Mouse (Mus musculus): ENCODE measurements around the gene Nek9. TPM values are rescaled to one million over a fixed set of nuclear protein-coding genes. Genes with fewer than 3 reads are reported as not detected.

The Nek9 gene
- total RNA-seq, 1 experiment: 20.4 TPM

DNA sequence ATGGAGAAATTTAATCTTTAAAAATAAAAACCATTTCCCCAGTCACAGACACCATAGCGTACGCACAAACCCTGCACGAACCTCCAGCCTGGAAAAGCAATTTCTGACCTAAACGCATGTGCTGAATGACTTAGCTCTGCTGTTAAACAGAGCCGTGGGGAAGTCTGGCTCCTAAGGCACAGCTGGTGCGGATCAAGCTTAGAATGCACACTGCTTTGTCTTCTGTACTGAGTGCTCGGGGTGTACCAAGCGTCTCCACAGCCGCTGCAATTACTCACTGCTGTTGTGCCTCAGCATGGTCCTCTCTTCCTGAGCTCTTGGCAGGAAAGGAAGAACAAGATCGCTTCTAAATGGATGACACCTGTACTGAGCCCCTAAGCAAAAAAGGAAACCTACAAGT, 76.7 kb downstream of the Nek9 start:
- no peaks in the 10 kb centered on the region; a peak in 1 of 4 replicates for H3K4me1 ChIP-seq (ENCODE audit: control insufficient read depth in 2 of 2, insufficient read depth in 2 of 2, low read length in 2 of 2, poor library complexity in 1 of 2)
- H3K9ac ChIP-seq (ENCODE audit: insufficient read depth, low read depth, low read length, poor library complexity, severe bottlenecking): no peak overlapping the region
- no peaks in the 10 kb centered on the region for H3K9me3 ChIP-seq (ENCODE audit: control insufficient read depth, insufficient read depth, low read depth, low read length)
- no peak overlapping the region for H3K27ac ChIP-seq (ENCODE audit: insufficient read depth, low read depth, low read length, poor library complexity, severe bottlenecking)
- no peak for DNase-seq (ENCODE audit: low read depth, low spot score)
- 0 out of 2 replicates have a peak, but pooled peaks cover 3% of the 10 kb centered on the region for H3K36me3 ChIP-seq (ENCODE audit: control insufficient read depth, insufficient read depth, low read length, poor library complexity, severe bottlenecking)
- H3K4me3 ChIP-seq (ENCODE audit: insufficient read depth in 1 of 2, low read depth in 1 of 2, low read length in 2 of 2, poor library complexity in 1 of 2, severe bottlenecking in 1 of 2): no peak overlapping the region
- TF ChIP-seq MAFK (IDR thresholded peaks at IDR 0.05; ENCODE audit: insufficient read depth, low read depth, low read length): no peak
- TF ChIP-seq ZNF384 (IDR thresholded peaks at IDR 0.05; ENCODE audit: low read depth, low read length): no peak
- TF ChIP-seq ZC3H11A (IDR thresholded peaks at IDR 0.05; ENCODE audit: borderline replicate concordance, low read depth, low read length): no peak
- no peak for TF ChIP-seq CHD2 (IDR thresholded peaks at IDR 0.05; ENCODE audit: low read depth, low read length)
- TF ChIP-seq HCFC1 (IDR thresholded peaks at IDR 0.05; ENCODE audit: borderline replicate concordance, insufficient read depth, low read length): no peak
- in situ Hi-C loops (cut with MboI; ENCODE audit: low sequenced_read_pairs in 2 of 2, unreplicated experiment in 2 of 2): no loop called here

DNA sequence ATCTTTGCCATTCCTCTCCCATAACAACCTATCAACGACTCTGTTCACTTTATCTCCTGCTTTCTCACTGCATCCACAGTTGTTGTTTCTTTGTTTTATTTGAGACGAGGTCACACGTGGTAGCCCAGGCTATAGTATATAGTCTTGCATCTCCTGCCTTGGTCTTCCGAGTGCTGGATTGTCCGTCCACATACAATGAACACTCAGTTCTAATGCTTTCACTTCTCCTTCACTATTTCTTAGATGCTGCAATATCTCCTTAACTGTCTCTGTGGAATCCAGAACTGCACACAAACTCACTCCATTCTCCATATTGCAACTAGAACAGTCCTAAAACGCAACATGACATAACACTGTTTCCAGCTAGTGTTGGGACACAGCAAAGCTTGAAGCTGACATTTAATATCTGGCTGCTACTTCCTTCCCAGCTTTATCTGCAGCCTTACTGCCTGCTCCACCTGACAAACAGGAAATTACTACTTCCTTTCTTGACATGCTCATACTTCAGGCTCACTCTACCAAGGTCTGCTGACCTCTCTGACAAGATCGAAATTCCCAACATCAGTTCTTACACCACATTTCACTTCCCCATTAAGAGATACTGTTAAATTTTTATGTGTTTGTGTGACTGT, 82.0 kb downstream of the Nek9 start:
- DNase-seq (ENCODE audit: low read depth, low spot score): no peak
- in situ Hi-C loops (cut with MboI; ENCODE audit: low sequenced_read_pairs in 2 of 2, unreplicated experiment in 2 of 2): no loop called here
- TF ChIP-seq MAFK (IDR thresholded peaks at IDR 0.05; ENCODE audit: insufficient read depth, low read depth, low read length) (no peak), CHD2 (IDR thresholded peaks at IDR 0.05; ENCODE audit: low read depth, low read length) (no peak), HCFC1 (IDR thresholded peaks at IDR 0.05; ENCODE audit: borderline replicate concordance, insufficient read depth, low read length) (no peak), ZNF384 (IDR thresholded peaks at IDR 0.05; ENCODE audit: low read depth, low read length) (no peak), ZC3H11A (IDR thresholded peaks at IDR 0.05; ENCODE audit: borderline replicate concordance, low read depth, low read length) (no peak)
- Histone ChIP-seq H3K36me3 (ENCODE audit: control insufficient read depth, insufficient read depth, low read length, poor library complexity, severe bottlenecking) (0 out of 2 replicates have a peak, but pooled peaks cover 3% of the 10 kb centered on the region), H3K4me3 (ENCODE audit: insufficient read depth in 1 of 2, low read depth in 1 of 2, low read length in 2 of 2, poor library complexity in 1 of 2, severe bottlenecking in 1 of 2) (no peak overlapping the region), H3K9ac (ENCODE audit: insufficient read depth, low read depth, low read length, poor library complexity, severe bottlenecking) (no peak overlapping the region), H3K9me3 (ENCODE audit: control insufficient read depth, insufficient read depth, low read depth, low read length) (no peaks in the 10 kb centered on the region), H3K4me1 (ENCODE audit: control insufficient read depth in 2 of 2, insufficient read depth in 2 of 2, low read length in 2 of 2, poor library complexity in 1 of 2) (0 out of 4 replicates have a peak, but pooled peaks cover 0 to 2% of the 10 kb centered on the region in 2 experiments), H3K27ac (ENCODE audit: insufficient read depth, low read depth, low read length, poor library complexity, severe bottlenecking) (no peak overlapping the region)

DNA sequence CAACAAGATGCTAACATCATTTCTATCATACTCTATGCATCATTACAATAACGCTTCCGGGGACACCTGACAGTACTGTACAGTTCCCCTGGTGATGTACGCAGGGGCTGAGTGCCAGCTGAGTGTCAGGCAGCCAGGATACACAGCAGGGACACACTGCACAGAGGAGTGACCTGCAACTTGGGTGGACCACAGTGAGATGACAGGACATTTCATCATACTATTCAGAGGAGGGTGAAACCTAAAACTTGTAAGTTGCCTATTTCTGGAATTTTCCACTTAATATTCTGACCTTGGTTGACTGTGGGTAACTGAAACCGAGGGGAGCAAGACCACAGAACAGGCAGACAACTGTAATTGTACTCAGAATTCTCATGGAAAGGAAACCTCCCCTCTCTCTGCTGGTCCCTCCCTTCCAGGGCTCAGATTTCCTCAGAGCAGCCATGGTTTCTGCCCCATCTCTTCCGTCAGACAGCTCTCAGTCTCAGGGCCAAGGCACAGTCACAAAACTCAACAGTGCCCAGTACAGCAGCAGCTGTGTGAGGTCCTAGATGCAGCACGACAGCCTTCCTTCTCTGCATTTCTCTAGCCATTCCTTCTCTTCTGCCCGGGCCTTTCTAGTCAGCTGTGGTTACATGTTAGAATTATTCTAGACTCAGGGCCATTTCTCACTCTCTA, 82.9 kb downstream of the Nek9 start:
- H3K4me1 ChIP-seq (ENCODE audit: control insufficient read depth in 2 of 2, insufficient read depth in 2 of 2, low read length in 2 of 2, poor library complexity in 1 of 2): 0 out of 4 replicates have a peak, but pooled peaks cover 0 to 2% of the 10 kb centered on the region in 2 experiments
- H3K9me3 ChIP-seq (ENCODE audit: control insufficient read depth, insufficient read depth, low read depth, low read length): no peaks in the 10 kb centered on the region
- H3K27ac ChIP-seq (ENCODE audit: insufficient read depth, low read depth, low read length, poor library complexity, severe bottlenecking): no peak overlapping the region
- H3K9ac ChIP-seq (ENCODE audit: insufficient read depth, low read depth, low read length, poor library complexity, severe bottlenecking): no peak overlapping the region
- in situ Hi-C loops (cut with MboI; ENCODE audit: low sequenced_read_pairs in 2 of 2, unreplicated experiment in 2 of 2): no loop called here
- DNase-seq (ENCODE audit: low read depth, low spot score): no peak
- TF ChIP-seq ZNF384 (IDR thresholded peaks at IDR 0.05; ENCODE audit: low read depth, low read length) (no peak), ZC3H11A (IDR thresholded peaks at IDR 0.05; ENCODE audit: borderline replicate concordance, low read depth, low read length) (no peak), CHD2 (IDR thresholded peaks at IDR 0.05; ENCODE audit: low read depth, low read length) (no peak)
- no peak overlapping the region for H3K4me3 ChIP-seq (ENCODE audit: insufficient read depth in 1 of 2, low read depth in 1 of 2, low read length in 2 of 2, poor library complexity in 1 of 2, severe bottlenecking in 1 of 2)
- 0 out of 2 replicates have a peak, but pooled peaks cover 3% of the 10 kb centered on the region for H3K36me3 ChIP-seq (ENCODE audit: control insufficient read depth, insufficient read depth, low read length, poor library complexity, severe bottlenecking)

DNA sequence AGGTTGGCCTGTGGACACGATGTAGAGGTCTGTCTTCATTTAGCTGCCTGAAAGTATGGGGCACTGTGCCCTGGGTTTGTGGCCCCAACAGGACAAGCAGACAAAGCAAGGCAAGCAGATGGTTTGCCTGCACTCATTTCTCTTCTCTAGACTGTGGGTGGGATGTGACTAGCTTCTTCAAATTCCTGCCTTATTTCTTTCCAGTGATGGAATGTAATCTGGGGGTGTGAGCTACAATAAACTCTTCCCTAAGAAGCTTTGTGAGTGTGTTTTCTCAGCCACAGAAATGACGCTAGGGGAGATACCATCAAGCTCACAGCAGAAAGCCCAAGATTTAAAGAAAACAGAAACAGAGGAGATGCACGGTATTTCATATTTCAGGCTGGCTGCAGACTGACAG, 87.1 kb downstream of the Nek9 start:
- Histone ChIP-seq H3K27ac (ENCODE audit: insufficient read depth, low read depth, low read length, poor library complexity, severe bottlenecking) (no peak overlapping the region), H3K9me3 (ENCODE audit: control insufficient read depth, insufficient read depth, low read depth, low read length) (peaks cover 5% of the 10 kb centered on the region; the same call in 1 of the 2 replicates), H3K4me1 (ENCODE audit: control insufficient read depth in 2 of 2, insufficient read depth in 2 of 2, low read length in 2 of 2, poor library complexity in 1 of 2) (0 out of 4 replicates have a peak, but pooled peaks cover 0 to 2% of the 10 kb centered on the region in 2 experiments), H3K4me3 (ENCODE audit: insufficient read depth in 1 of 2, low read depth in 1 of 2, low read length in 2 of 2, poor library complexity in 1 of 2, severe bottlenecking in 1 of 2) (no peak overlapping the region), H3K9ac (ENCODE audit: insufficient read depth, low read depth, low read length, poor library complexity, severe bottlenecking) (no peak overlapping the region), H3K36me3 (ENCODE audit: control insufficient read depth, insufficient read depth, low read length, poor library complexity, severe bottlenecking) (no peaks in the 10 kb centered on the region)
- in situ Hi-C loops (cut with MboI; ENCODE audit: low sequenced_read_pairs in 2 of 2, unreplicated experiment in 2 of 2): no loop called here
- TF ChIP-seq ZC3H11A (IDR thresholded peaks at IDR 0.05; ENCODE audit: borderline replicate concordance, low read depth, low read length): no peak
- no peak for TF ChIP-seq MAFK (IDR thresholded peaks at IDR 0.05; ENCODE audit: insufficient read depth, low read depth, low read length)
- TF ChIP-seq CHD2 (IDR thresholded peaks at IDR 0.05; ENCODE audit: low read depth, low read length): no peak
- no peak for TF ChIP-seq HCFC1 (IDR thresholded peaks at IDR 0.05; ENCODE audit: borderline replicate concordance, insufficient read depth, low read length)
- TF ChIP-seq ZNF384 (IDR thresholded peaks at IDR 0.05; ENCODE audit: low read depth, low read length): no peak
- no peak for DNase-seq (ENCODE audit: low read depth, low spot score)

Other genes with a start within 250 kb of the Nek9 start
- 0.98 and 1.8 TPM in 2 replicates for gene Prox2, start 228.6 kb downstream of the Nek9 start, total RNA-seq (2012; rRNA removed)
- 85.3 and 98.8 TPM in 2 replicates for gene Dlst, start 228.5 kb downstream of the Nek9 start, total RNA-seq (2012; rRNA removed)
- 4.0 and 7.8 TPM in 2 replicates for gene Rps6kl1, start 188.1 kb downstream of the Nek9 start, total RNA-seq (2012; rRNA removed)
- 3.0 and 6.9 TPM in 2 replicates for gene Pgf, start 161.6 kb downstream of the Nek9 start, total RNA-seq (2012; rRNA removed)
- 109 and 136 TPM in 2 replicates for gene Eif2b2, start 119.9 kb downstream of the Nek9 start, total RNA-seq (2012; rRNA removed)
- 12.6 and 13.1 TPM in 2 replicates for gene Mlh3, start 68.8 kb downstream of the Nek9 start, total RNA-seq (2012; rRNA removed)
- gene Acyp1, start 50.9 kb downstream of the Nek9 start, total RNA-seq (2012; rRNA removed): 12.2 and 15.0 TPM in 2 replicates
- 0.45 and 0.63 TPM in 2 replicates for gene Zc2hc1c, start 50.8 kb downstream of the Nek9 start, total RNA-seq (2012; rRNA removed)
- gene Tmed10, start 35.5 kb upstream of the Nek9 start, total RNA-seq (2012; rRNA removed): 109 and 127 TPM in 2 replicates
- gene Fos, start 134.5 kb upstream of the Nek9 start, total RNA-seq (2012; rRNA removed): 10.3 and 10.6 TPM in 2 replicates

Measured in ES-E14 (cell line).